Comparison of ENCODE assay signal across 20 mouse cellular contexts in the genomic region with DNA sequence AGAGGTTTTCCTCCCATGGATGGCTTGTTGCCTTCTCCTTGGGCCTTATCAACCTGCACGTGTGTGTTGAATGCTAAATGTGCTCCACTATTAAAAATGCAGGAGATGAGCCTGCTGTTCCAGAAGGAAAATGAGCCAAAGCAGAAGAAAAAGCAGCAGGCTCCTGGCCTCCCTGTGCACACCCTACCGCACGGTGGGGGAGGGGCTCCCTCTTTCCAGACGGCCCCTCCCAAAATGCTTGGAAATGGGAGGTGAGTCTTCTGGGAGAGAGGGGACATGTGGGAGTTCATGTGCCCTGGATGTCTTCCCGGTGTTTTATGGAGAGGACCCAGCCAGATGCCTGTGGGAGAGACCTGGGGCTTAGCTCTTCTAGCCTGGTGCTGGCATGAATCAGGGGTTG.
DNase-seq lines count a peak whose midpoint lies in the region; ATAC-seq and TF ChIP-seq lines count a peak whose summit lies in the region.
"Had no signal": no experiment of that assay in that cellular context is flagged by ENCODE, and none has a peak within 500 bp of the region (broad histone marks: within the 10 kb centered on the region; RNA-seq: fewer than 3 reads in every experiment).

No protein-coding gene starts in this region.

- no peak overlapping the region for H3K9ac ChIP-seq in midbrain, embryonic 14.5 days (replicated peaks; ENCODE audit: low read length)
- H3K9ac ChIP-seq: embryonic facial prominence, embryonic 13.5 days; liver, embryonic 14.5 days had no signal

- H3K4me3 ChIP-seq in midbrain, embryonic 14.5 days (replicated peaks; ENCODE audit: low read depth, low read length), result no peak overlapping the region
- no peak overlapping the region for H3K4me3 ChIP-seq in left cerebral cortex, adult 2 months
- H3K4me3 ChIP-seq: embryonic facial prominence, embryonic 13.5 days; limb, embryonic 10.5 days; myocyte had no signal

- peak; percentile 30 for DNase-seq in adrenal gland, postnatal 10 days
- no peak for DNase-seq in adrenal gland, adult 8-10 months
- peak; percentile 63 for DNase-seq in left cerebral cortex, postnatal 4 days
- no peak for DNase-seq in left cerebral cortex, adult 11 months (ENCODE audit: low spot score)
- DNase-seq in cerebellum, adult 9-11 months, result peak; percentile 48
- DNase-seq in midbrain, embryonic 14.5 days, result peak; percentile 50
- no peak for DNase-seq in adipocyte (ENCODE audit: low spot score)
- DNase-seq in left cerebral cortex, adult 2 months (ENCODE audit: extremely low spot score in 1 of 2, low spot score in 2 of 2), result no peak
- DNase-seq: adrenal gland, adult 2 months; gastrocnemius, postnatal 10 days; heart, postnatal 14 days; layer of hippocampus, postnatal 36 days; lung, postnatal 10 days had no signal

- no peak overlapping the region for H3K4me2 ChIP-seq in midbrain, embryonic 14.5 days (ENCODE audit: low read length)
- H3K4me2 ChIP-seq: embryonic facial prominence, embryonic 13.5 days; heart, embryonic 11.5 days had no signal

- no peaks in the 10 kb centered on the region for H3K27me3 ChIP-seq in midbrain, embryonic 14.5 days (ENCODE audit: control insufficient read depth, insufficient read depth, low read length)
- H3K27me3 ChIP-seq: embryonic facial prominence, embryonic 13.5 days; megakaryocyte, embryonic 14.5 days had no signal

- 50% methylated on average over 5 of the region's 5 CpGs for WGBS in midbrain, embryonic 14.5 days

- H3K9me3 ChIP-seq in midbrain, embryonic 14.5 days (ENCODE audit: control insufficient read depth, low read length), result no peaks in the 10 kb centered on the region
- H3K9me3 ChIP-seq: embryonic facial prominence, embryonic 13.5 days; G1E; limb, embryonic 10.5 days; megakaryocyte, embryonic 14.5 days had no signal

- intact Hi-C loops in left cerebral cortex, postnatal 4 days (cut with DNase I), result loop anchor here (5.0 to 10.0 kb wide), 2 partner anchors 58 to 300 kb away; no protein-coding TSS in a partner anchor
- intact Hi-C loops in left cerebral cortex, adult 2 months (cut with DNase I), result loop anchor here (5.0 kb wide), 3 partner anchors 185 to 420 kb away; partner anchors contain the start of gene Atxn7l1

- no peak for ATAC-seq in midbrain, embryonic 14.5 days (ENCODE audit: low FRiP score, low TSS enrichment)

- no peak for TF ChIP-seq CTCF in left cerebral cortex, adult 2 months (IDR thresholded peaks at IDR 0.05)

- no peaks in the 10 kb centered on the region for H3K36me3 ChIP-seq in midbrain, embryonic 14.5 days (ENCODE audit: control insufficient read depth, insufficient read depth, low read length)
- H3K36me3 ChIP-seq: limb, embryonic 10.5 days had no signal

- H3K4me1 ChIP-seq in midbrain, embryonic 14.5 days (ENCODE audit: control insufficient read depth, insufficient read depth, low read length), result peaks cover 18% of the 10 kb centered on the region

- H3K27ac ChIP-seq in midbrain, embryonic 14.5 days (replicated peaks; ENCODE audit: low read depth, low read length), result peak overlapping the region; percentile 32; the same call in 1 of the 2 replicates
- no peak overlapping the region for H3K27ac ChIP-seq in left cerebral cortex, adult 2 months
- H3K27ac ChIP-seq: embryonic facial prominence, embryonic 13.5 days; limb, embryonic 10.5 days; liver, embryonic 14.5 days had no signal

Comparison
In these comparisons a context has a peak if more than half of its experiments do, and no peak if none do; other contexts are left out.
1. DNase-seq: peak in adrenal gland, postnatal 10 days (single experiment), left cerebral cortex, postnatal 4 days (single experiment), cerebellum, adult 9-11 months (single experiment) and midbrain, embryonic 14.5 days (single experiment); none in adrenal gland, adult 8-10 months (single experiment), left cerebral cortex, adult 11 months (single experiment), adipocyte (single experiment) and left cerebral cortex, adult 2 months (0 of 2).